Comparison of ENCODE assay signal across 27 mouse cellular contexts in the genomic region with DNA sequence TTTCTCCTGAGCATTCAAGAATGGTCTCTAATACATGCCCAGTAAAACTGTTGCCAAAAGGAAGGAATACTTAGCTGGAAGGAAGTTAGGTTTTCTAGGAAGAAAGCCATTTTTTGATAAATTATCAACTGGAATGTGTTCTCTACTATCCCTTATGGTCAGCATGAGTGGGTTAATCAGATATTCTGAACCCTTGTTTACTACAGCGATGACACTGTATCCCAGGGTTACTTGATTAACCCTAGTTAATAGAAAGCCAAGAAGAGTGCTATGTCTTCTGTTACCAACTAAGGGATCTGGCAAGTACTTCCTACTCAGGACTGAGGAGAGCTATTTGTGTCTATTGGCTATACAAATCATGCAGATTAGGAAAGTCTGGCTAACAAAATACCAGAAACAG.
"Had no signal": no experiment of that assay in that cellular context is flagged by ENCODE, and none has a peak within 500 bp of the region (broad histone marks: within the 10 kb centered on the region; RNA-seq: fewer than 3 reads in every experiment).

No protein-coding gene starts in this region.

- H3K36me3 ChIP-seq: heart, embryonic 10.5 days; heart, embryonic 12.5 days; hindbrain, embryonic 10.5 days; hindbrain, embryonic 12.5 days; intestine, embryonic 15.5 days; limb, embryonic 10.5 days; limb, embryonic 12.5 days; liver, embryonic 13.5 days; liver, embryonic 15.5 days had no signal

- H3K9ac ChIP-seq: heart, embryonic 12.5 days; hindbrain, embryonic 12.5 days; hindbrain, embryonic 14.5 days; intestine, embryonic 15.5 days; limb, embryonic 12.5 days; liver, embryonic 13.5 days; liver, embryonic 15.5 days; liver, postnatal 0 days had no signal

- H3K27ac ChIP-seq: gastrocnemius, adult 2 months; heart, embryonic 10.5 days; hindbrain, embryonic 10.5 days; hindbrain, embryonic 12.5 days; hindbrain, embryonic 14.5 days; intestine, embryonic 15.5 days; kidney, postnatal 0 days; layer of hippocampus, adult 2 months; left cerebral cortex, adult 2 months; limb, embryonic 10.5 days; limb, embryonic 12.5 days; liver, embryonic 13.5 days; liver, embryonic 15.5 days had no signal

- H3K4me3 ChIP-seq: gastrocnemius, adult 2 months; heart, embryonic 10.5 days; heart, embryonic 12.5 days; hindbrain, embryonic 10.5 days; hindbrain, embryonic 12.5 days; intestine, embryonic 15.5 days; layer of hippocampus, adult 2 months; left cerebral cortex, adult 2 months; limb, embryonic 10.5 days; limb, embryonic 12.5 days; liver, embryonic 13.5 days; liver, embryonic 15.5 days had no signal

- H3K27me3 ChIP-seq: heart, embryonic 12.5 days; hindbrain, embryonic 12.5 days; intestine, embryonic 15.5 days; limb, embryonic 12.5 days; liver, embryonic 13.5 days; liver, embryonic 15.5 days had no signal

- H3K4me2 ChIP-seq: heart, embryonic 12.5 days; hindbrain, embryonic 12.5 days; hindbrain, embryonic 14.5 days; intestine, embryonic 15.5 days; limb, embryonic 12.5 days; liver, embryonic 11.5 days; liver, embryonic 13.5 days; liver, embryonic 15.5 days had no signal

- H3K4me1 ChIP-seq: heart, embryonic 10.5 days; heart, embryonic 12.5 days; hindbrain, embryonic 10.5 days; hindbrain, embryonic 12.5 days; intestine, embryonic 15.5 days; limb, embryonic 10.5 days; limb, embryonic 12.5 days; liver, embryonic 13.5 days; liver, embryonic 15.5 days had no signal

- DNase-seq: gastrocnemius, adult 2 months; gastrocnemius, postnatal 10 days; gastrocnemius, postnatal 25 days; heart, adult 18-20 months; heart, postnatal 10 days; heart, postnatal 4 days; kidney, adult 18-20 months; kidney, postnatal 4 days; liver; liver, embryonic 13.5 days; liver, postnatal 0 days had no signal

- H3K9me3 ChIP-seq: heart, embryonic 10.5 days; heart, embryonic 12.5 days; hindbrain, embryonic 10.5 days; hindbrain, embryonic 12.5 days; intestine, embryonic 15.5 days; limb, embryonic 10.5 days; limb, embryonic 12.5 days; liver, embryonic 13.5 days; liver, embryonic 15.5 days had no signal

- ATAC-seq: hindbrain, embryonic 16.5 days; inflammation-experienced regulatory T-cells, adult 6 months; intestine, embryonic 15.5 days; intestine, postnatal 0 days; liver, postnatal 0 days had no signal
